In genomic region chrX:7648671-7649304, GRCm38 (mm10) we compare ENCODE assay signal across 8 mouse cellular contexts. TPM values are rescaled to one million over a fixed set of nuclear protein-coding genes. Genes with fewer than 3 reads are reported as not detected.
DNase-seq lines count a peak whose midpoint lies in the region; ATAC-seq lines count a peak whose summit lies in the region.

No protein-coding gene starts in this region.

- WGBS in hindbrain, embryonic 11.5 days = 15% methylated on average over 25 of the region's 25 CpGs

- H3K9ac ChIP-seq in hindbrain, embryonic 11.5 days (ENCODE audit: low read depth, low read length) = peak overlapping the region; percentile 49

- 0 out of 2 replicates have a peak overlapping the region, but pooled peaks have one; percentile 33 for H3K27ac ChIP-seq in hindbrain, embryonic 11.5 days (ENCODE audit: low read depth, low read length)

- H3K9me3 ChIP-seq in hindbrain, embryonic 11.5 days (ENCODE audit: control insufficient read depth, low read length) = no peaks in the 10 kb centered on the region

- no peaks in the 10 kb centered on the region for H3K27me3 ChIP-seq in hindbrain, embryonic 11.5 days (ENCODE audit: control insufficient read depth, insufficient read depth, low read length)

- H3K36me3 ChIP-seq in hindbrain, embryonic 11.5 days (ENCODE audit: control insufficient read depth, insufficient read depth, low read length) = no peaks in the 10 kb centered on the region

- H3K4me2 ChIP-seq in hindbrain, embryonic 11.5 days (replicated peaks; ENCODE audit: low read depth, low read length) = peak overlapping the region; percentile 37

- ATAC-seq in frontal cortex, adult (ENCODE audit: low TSS enrichment) = peak; percentile 87
- peak; percentile 97 for ATAC-seq in hindbrain, embryonic 11.5 days (ENCODE audit: low FRiP score)

- DNase-seq in NIH3T3 (ENCODE audit: low read depth) = peak; percentile 88
- peak; percentile 77 for DNase-seq in cerebellum, adult 9-11 months
- DNase-seq in hindbrain, embryonic 11.5 days (ENCODE audit: low spot score) = peak; percentile 69
- DNase-seq in layer of hippocampus, postnatal 10 days (ENCODE audit: low spot score in 2 of 2) = peak; percentile 65 to 69
- peak; percentile 85 to 92 for DNase-seq in lung, postnatal 4 days
- DNase-seq in retina, postnatal 1 day = peak; percentile 95
- DNase-seq in urinary bladder, adult 2 months (ENCODE audit: low spot score) = peak; percentile 69

- H3K4me3 ChIP-seq in hindbrain, embryonic 11.5 days (ENCODE audit: low read depth, low read length) = peak overlapping the region; percentile 34

- no peaks in the 10 kb centered on the region for H3K4me1 ChIP-seq in hindbrain, embryonic 11.5 days (replicated peaks; ENCODE audit: control insufficient read depth, insufficient read depth, low read length)

RNA-seq across cellular contexts. Expression of gene Prickle3, which starts 8.3 kb away (rescaled TPM):
- 1.9 and 2.5 TPM in 2 replicates for polyA plus RNA-seq in hindbrain, embryonic 11.5 days (2014; fragmentation: Nextera tagmentation; extraction: Ambion mirVana)
- 1 to 10 TPM; 2.0 TPM for total RNA-seq in layer of hippocampus, postnatal 10 days (2021)
- 12.1 and 16.3 TPM in 2 replicates for polyA plus RNA-seq in urinary bladder, adult 2 months (2012; rRNA removed)

RNA-seq across cellular contexts. Expression of gene Syp, which starts 10.5 kb away (rescaled TPM):
- 13.9 and 14.5 TPM in 2 replicates for polyA plus RNA-seq in hindbrain, embryonic 11.5 days (2014; fragmentation: Nextera tagmentation; extraction: Ambion mirVana)
- total RNA-seq in layer of hippocampus, postnatal 10 days (2021) = 1,000 to 10,000 TPM; 1,418 to 1,453 TPM
- polyA plus RNA-seq in urinary bladder, adult 2 months (2012; rRNA removed) = 3.6 and 4.0 TPM in 2 replicates

RNA-seq across cellular contexts. Expression of gene Plp2, which starts 22.4 kb away (rescaled TPM):
- polyA plus RNA-seq in hindbrain, embryonic 11.5 days (2014; fragmentation: Nextera tagmentation; extraction: Ambion mirVana) = 45.7 and 49.3 TPM in 2 replicates
- 10 to 100 TPM; 14.9 to 19.3 TPM for total RNA-seq in layer of hippocampus, postnatal 10 days (2021)
- 233 and 234 TPM in 2 replicates for polyA plus RNA-seq in urinary bladder, adult 2 months (2012; rRNA removed)

RNA-seq across cellular contexts. Expression of gene Magix, which starts 32.3 kb away (rescaled TPM):
- polyA plus RNA-seq in hindbrain, embryonic 11.5 days (2014; fragmentation: Nextera tagmentation; extraction: Ambion mirVana) = 0.07 and 0.25 TPM in 2 replicates
- under 1 TPM in 1 of 2 experiments, not detected in 1; 0.42 TPM for total RNA-seq in layer of hippocampus, postnatal 10 days (2021)
- 1.1 and 1.6 TPM in 2 replicates for polyA plus RNA-seq in urinary bladder, adult 2 months (2012; rRNA removed)

RNA-seq across cellular contexts. Expression of gene Cacna1f, which starts 41.9 kb away (rescaled TPM):
- 0.04 TPM in 1 of 2 replicates, not detected in the other for polyA plus RNA-seq in hindbrain, embryonic 11.5 days (2014; fragmentation: Nextera tagmentation; extraction: Ambion mirVana)
- not detected for total RNA-seq in layer of hippocampus, postnatal 10 days (2021)
- 0.01 TPM in 2 replicates for polyA plus RNA-seq in urinary bladder, adult 2 months (2012; rRNA removed)

Comparison
In these comparisons a context has a peak if more than half of its experiments do, and no peak if none do; other contexts are left out.
1. Peak in every context shown above with its lines: DNase-seq, ATAC-seq, H3K4me3 ChIP-seq and H3K27ac ChIP-seq.